Mouse (Mus musculus): ENCODE results near the gene Aqp9. TPM values are rescaled to one million over a fixed set of nuclear protein-coding genes. Genes with fewer than 3 reads are reported as not detected.

Gene Aqp9
- polyA plus RNA-seq (2021; fragmentation: Nextera tagmentation): 1.4 and 1.5 TPM in 2 replicates
- long read RNA-seq, experiment 1, partial matches to known transcripts: 0 of 1 reads
- long read RNA-seq, experiment 1, other reads (novel, unspliced or antisense): 1 of 1 reads
- long read RNA-seq, experiment 2, partial matches to known transcripts: 0 of 4 reads
- long read RNA-seq, experiment 2, other reads (novel, unspliced or antisense): 3 of 4 reads

DNA sequence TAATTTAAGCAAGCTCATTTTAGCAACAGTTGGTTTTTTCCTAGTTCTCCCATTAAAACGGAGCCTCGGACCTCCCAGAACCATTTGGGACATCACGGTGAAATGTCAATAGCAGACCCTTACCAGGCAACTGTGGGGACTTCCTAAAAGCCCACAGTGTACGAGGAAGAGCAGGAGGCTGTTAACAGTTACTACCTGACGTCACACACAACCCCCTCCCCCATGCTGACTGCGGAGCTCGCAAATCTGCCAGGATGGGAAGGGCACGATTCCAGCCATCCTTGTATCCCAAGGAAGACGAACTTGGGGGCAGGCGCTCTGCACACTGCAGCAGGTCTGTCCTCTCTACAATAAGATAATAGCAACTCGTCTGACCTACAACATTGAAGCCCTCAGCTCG, at the start of gene Aqp9:
Gene Aqp9 (minus strand): TSS at position 172 of the 400 bp plus-strand sequence.

DNA sequence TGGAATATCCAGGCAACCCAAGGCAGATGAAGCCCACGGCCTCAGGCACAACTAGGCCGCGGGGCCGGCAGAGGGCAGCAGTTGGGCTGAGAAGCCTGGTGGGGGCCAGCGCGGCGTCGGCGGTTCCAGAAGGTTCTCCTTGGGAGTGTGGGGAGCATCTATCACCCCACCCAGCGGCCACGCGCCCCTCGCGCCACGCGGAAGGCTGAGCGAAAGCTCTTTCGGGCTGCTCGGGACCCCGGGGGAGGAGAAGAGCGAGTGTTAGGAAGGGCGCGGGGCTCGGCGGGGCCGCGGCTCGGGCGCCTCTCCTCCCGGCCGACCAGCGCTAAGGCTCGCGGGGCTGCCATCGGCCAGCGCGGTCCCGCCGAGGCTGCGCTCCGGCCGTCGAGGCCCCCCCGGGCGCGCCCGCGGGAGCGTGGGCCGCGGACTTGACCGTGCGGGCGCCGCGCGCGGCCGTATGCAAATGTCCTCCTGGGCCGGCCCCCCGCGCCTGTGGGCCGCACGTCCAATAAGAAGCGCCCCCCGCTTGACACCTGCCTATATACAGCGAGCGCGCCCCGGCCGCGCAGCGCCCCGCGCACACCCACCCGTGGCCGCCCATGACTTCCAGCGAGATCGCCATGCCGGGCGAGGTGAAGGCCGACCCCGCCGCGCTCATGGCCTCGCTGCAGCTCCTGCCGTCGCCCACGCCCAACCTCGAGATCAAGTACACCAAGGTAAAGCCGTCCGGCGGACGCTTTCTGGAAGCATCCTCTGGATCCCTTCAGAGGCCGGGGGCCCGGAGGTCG, 47.0 kb upstream of the Aqp9 start, which contains the start of gene Aldh1a2:
Gene Aldh1a2 (plus strand): TSS at position 542 of the 788 bp plus-strand sequence.

Other genes starting within 250 kb of the Aqp9 start
- gene Lipc, start 216.5 kb downstream of the Aqp9 start, polyA plus RNA-seq (2021; fragmentation: Nextera tagmentation): 0.29 and 0.35 TPM in 2 replicates
- gene Aldh1a2, start 47.1 kb upstream of the Aqp9 start, polyA plus RNA-seq (2021; fragmentation: Nextera tagmentation): 1.6 and 4.8 TPM in 2 replicates